Mouse (Mus musculus) kidney, adult 2 months (tissue): ENCODE data around the gene Nhsl2.

Source experiments
- CTCF ChIP-seq: fragments of 200-500 bp; conservative IDR thresholded peaks from 2 replicates; pipeline ENCODE4 v1.5.1; 2011; ENCODE audit warnings: low read depth, mild to moderate bottlenecking, control low read depth, low read length, moderate library complexity, mixed read lengths; ENCODE audit not compliant: insufficient read depth, insufficient read length
- POLR2A ChIP-seq: fragments of 200-500 bp; IDR thresholded peaks from one replicate; pipeline ENCODE4 v1.6.1; 2011; ENCODE audit warnings: low read depth, low read length, control low read depth

DNA sequence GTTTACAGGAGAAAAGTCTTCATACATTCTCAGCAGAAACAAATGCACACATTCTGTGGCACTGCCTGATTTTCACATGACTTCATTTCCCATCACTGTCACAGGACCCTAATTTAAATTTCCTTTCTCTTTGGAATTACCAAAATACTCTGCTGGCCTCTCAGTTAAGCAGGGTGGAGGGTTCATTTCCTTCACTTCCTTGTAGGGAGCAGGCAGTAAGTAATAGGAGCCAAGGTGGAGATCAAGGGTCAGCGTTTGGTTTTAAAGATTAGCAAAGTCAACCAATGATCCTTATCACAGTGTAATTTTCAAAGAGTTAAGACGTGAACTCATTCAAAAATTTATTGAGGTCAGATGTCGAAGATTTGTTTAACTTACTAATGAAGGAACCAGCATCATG, 175.8 kb downstream of the Nhsl2 start:
- TF ChIP-seq POLR2A, result no peak
- no peak for TF ChIP-seq CTCF
